Mouse (Mus musculus) heart, embryonic 10.5 days (tissue): ENCODE results near the gene Slc6a17. TPM values are rescaled to one million over a fixed set of nuclear protein-coding genes. Genes with fewer than 3 reads are reported as not detected.

Experiments used
- DNase-seq: peaks from one replicate; pipeline ENCODE4 v3.0.0-alpha.2; 2017; ENCODE audit warnings: low spot score
- H3K27ac ChIP-seq: fragments of 300-500 bp; sonication (generic); 2 replicates; pipeline ENCODE4 v1.5.1; 2016; ENCODE audit warnings: mild to moderate bottlenecking
- H3K27me3 ChIP-seq: fragments of 300-500 bp; sonication (generic); 2 replicates; pipeline ENCODE4 v1.6.1; 2016; ENCODE audit warnings: mild to moderate bottlenecking; ENCODE audit not compliant: poor library complexity, insufficient read depth, severe bottlenecking
- H3K36me3 ChIP-seq: fragments of 300-500 bp; sonication (generic); 2 replicates; pipeline ENCODE4 v1.6.1; 2016; ENCODE audit warnings: mild to moderate bottlenecking, moderate library complexity
- H3K4me1 ChIP-seq: fragments of 300-500 bp; sonication (generic); 2 replicates; pipeline ENCODE4 v1.6.1; 2016; ENCODE audit warnings: mild to moderate bottlenecking
- H3K4me3 ChIP-seq: fragments of 300-500 bp; sonication (generic); 2 replicates; pipeline ENCODE4 v1.5.1; 2016; ENCODE audit warnings: mild to moderate bottlenecking, moderate library complexity
- H3K9me3 ChIP-seq: fragments of 300-500 bp; sonication (generic); 2 replicates; pipeline ENCODE4 v1.6.1; 2016; ENCODE audit warnings: mild to moderate bottlenecking, moderate library complexity
- WGBS: fragments of 180-500 bp; shearing (Covaris S2); methylation state at CpG from one replicate; pipeline ENCODE4 v1.1.7; 2016; 5-methylcytosine and 5-hydroxymethylcytosine counted together
- polyA plus RNA-seq: library from polyadenylated mRNA; unstranded; fragments of >200 nt; fragmentation: Nextera tagmentation; extraction: Ambion mirVana; gene quantifications from 2 replicates; pipeline ENCODE4 v1.2.1, GENCODE M21; 2016

Slc6a17 gene
- polyA plus RNA-seq, 1 experiment from 2014 or later, result 3.0 TPM

DNA sequence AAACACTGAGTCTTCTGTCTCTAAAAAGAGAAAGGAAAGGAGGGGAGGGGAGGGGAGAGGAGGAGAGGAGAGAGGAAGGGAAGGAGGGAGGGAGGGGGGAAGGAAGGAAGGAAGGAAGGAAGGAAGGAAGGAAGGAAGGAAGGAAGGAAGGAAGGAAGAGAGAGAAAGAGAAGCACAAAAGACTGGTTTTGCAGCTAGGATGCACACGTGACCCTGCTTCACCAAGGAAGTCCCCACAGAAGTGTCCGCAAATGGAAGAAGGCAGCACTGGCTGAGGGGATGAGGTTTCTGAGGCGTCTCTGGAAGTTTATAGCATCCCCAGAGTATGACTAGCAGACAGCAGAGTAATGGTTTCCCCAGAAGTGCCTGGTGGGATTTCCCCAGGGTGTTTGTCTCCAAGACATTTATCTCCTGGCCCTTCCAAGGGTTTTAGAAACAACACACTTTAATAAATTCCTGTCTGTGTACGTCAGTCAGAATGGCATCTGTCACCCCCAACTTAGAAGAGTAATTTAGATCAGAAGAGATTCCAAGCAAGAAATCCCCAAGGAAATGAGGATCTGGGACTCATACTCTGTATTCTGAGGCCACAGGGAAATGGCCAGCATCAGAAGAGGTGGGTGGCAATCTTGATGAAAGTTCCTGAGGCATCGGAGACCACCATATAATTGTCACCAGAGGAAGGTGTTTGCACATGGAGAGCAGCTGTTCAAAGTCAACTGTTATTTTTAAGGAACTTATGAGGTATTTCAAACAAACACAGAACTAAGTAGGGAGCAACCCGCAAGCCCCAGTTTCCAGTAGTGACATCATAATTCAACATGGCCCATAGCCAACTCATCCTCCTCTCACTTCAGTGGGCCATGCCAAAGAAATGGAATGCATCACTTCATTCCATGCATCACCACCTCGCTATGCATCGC lies 25.6 kb upstream of the Slc6a17 start:
- H3K4me1 ChIP-seq, result no peaks in the 10 kb centered on the region; the same call in none of the 2 replicates
- no peak overlapping the region for H3K4me3 ChIP-seq
- H3K36me3 ChIP-seq, result no peaks in the 10 kb centered on the region
- H3K27ac ChIP-seq, result no peak overlapping the region
- WGBS, result 77% methylated on average over 8 of the region's 8 CpGs
- no peak for DNase-seq
- no peaks in the 10 kb centered on the region for H3K9me3 ChIP-seq
- peaks cover 35% of the 10 kb centered on the region for H3K27me3 ChIP-seq

GRCm38 (mm10) chr3:107542584-107542983 lies 24.8 kb upstream of the Slc6a17 start:
- 62% methylated on average over 4 of the region's 4 CpGs for WGBS
- H3K36me3 ChIP-seq, result no peaks in the 10 kb centered on the region
- DNase-seq, result no peak
- H3K27me3 ChIP-seq, result peaks cover 42% of the 10 kb centered on the region
- H3K27ac ChIP-seq, result no peak overlapping the region
- H3K4me3 ChIP-seq, result no peak overlapping the region
- peaks cover under 1% of the 10 kb centered on the region for H3K4me1 ChIP-seq
- no peaks in the 10 kb centered on the region for H3K9me3 ChIP-seq

GRCm38 (mm10) chr3:107537504-107537889 lies 19.7 kb upstream of the Slc6a17 start:
- Histone ChIP-seq H3K4me3 (peak overlapping the region; percentile 48), H3K27ac (peak overlapping the region; percentile 56; the same call in 1 of the 2 replicates), H3K9me3 (no peaks in the 10 kb centered on the region), H3K4me1 (peaks cover 11% of the 10 kb centered on the region), H3K36me3 (no peaks in the 10 kb centered on the region), H3K27me3 (peaks cover 68% of the 10 kb centered on the region)
- DNase-seq, result no peak
- 25% methylated on average over 8 of the region's 8 CpGs for WGBS

DNA sequence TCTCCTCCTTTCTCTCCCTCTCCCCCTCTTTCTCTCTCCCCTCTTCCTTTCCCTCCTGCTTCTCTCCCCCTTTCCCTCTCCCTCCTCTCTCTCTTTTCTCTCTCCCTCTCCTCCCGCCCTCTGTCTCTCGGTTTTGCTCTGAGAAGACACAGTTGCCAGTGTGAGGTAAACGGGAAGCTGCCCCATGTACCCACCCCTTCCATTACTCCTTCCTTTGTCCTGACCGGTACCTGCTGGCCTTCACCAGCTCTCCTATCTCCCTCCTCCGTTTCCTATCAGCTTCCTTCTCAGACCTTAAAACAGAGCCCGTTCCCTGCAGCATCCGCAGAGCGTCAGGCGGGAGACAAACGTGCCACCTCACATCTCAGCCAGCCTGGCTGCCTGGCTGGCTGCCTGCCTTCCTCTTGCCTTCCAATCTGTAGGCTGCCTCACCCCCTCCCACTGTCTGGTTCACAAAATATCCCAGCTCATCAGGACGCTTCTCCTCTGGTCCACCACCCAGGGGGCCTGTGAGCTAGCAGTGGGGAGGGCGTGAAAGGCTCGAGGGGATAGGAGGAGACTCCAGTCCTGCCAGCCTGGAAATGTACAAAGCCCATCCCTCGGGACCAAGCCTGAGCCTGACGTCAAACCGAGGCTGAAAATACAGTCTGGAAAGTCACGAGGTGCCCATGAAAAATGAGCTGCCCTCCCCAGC lies 19.1 kb upstream of the Slc6a17 start:
- Histone ChIP-seq H3K27me3 (peaks cover 68% of the 10 kb centered on the region), H3K4me1 (peaks cover 11% of the 10 kb centered on the region), H3K27ac (peak overlapping the region; percentile 56), H3K9me3 (no peaks in the 10 kb centered on the region), H3K4me3 (peak overlapping the region; percentile 48), H3K36me3 (no peaks in the 10 kb centered on the region)
- no peak for DNase-seq
- WGBS, result 4% methylated on average over 17 of the region's 17 CpGs

GRCm38 (mm10) chr3:107534951-107535350 lies 17.1 kb upstream of the Slc6a17 start:
- H3K27me3 ChIP-seq, result peaks cover 64% of the 10 kb centered on the region
- no peak overlapping the region for H3K4me3 ChIP-seq
- H3K36me3 ChIP-seq, result no peaks in the 10 kb centered on the region
- H3K27ac ChIP-seq, result no peak overlapping the region
- peaks cover 11% of the 10 kb centered on the region for H3K4me1 ChIP-seq
- no peaks in the 10 kb centered on the region for H3K9me3 ChIP-seq
- no peak for DNase-seq
- WGBS, result 80% methylated on average over 7 of the region's 7 CpGs

DNA sequence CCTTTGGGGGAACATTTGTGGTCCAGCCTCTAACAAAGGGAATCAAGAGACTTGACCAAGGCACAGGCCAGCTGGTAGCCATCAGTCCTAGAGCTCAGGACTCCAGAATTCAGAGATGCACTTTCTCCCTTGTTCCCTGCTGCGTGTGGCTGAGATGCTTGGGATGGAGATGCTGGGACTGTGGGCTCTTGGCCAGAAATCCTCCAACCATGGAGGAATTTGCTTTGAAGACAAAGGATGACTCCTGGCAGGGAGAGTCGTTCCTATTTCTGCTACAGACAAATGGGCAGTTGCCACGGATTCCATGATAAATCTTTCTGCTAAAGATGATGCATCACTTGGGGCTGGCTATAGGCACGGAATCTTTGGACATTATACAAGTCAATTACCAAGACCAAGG lies 15.7 kb upstream of the Slc6a17 start:
- Histone ChIP-seq H3K9me3 (no peaks in the 10 kb centered on the region), H3K27ac (no peak overlapping the region), H3K36me3 (no peaks in the 10 kb centered on the region), H3K4me3 (no peak overlapping the region), H3K27me3 (peaks cover 52% of the 10 kb centered on the region), H3K4me1 (peaks cover 19% of the 10 kb centered on the region)
- DNase-seq, result no peak
- 70% methylated on average over 4 of the region's 4 CpGs for whole genome bisulfite sequencing

DNA sequence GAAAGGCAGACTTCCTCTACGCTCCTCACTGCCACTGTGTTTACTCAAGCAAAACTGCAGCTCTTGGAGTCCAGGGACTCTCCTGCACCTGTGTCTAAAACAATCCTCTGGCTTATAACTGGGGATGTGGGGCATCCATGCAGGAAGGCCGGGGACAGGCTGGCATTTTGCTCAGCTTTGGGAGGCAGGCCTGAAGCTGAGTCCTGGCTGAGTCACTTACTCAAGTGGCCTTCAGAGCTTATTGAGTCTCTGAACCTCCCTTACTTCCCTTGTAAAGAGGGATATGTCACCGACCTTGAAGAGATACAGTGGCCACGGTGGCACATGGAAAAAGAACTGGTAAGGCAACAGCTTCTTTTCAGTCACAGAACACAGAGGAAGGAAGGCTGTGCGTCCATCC lies 12.8 kb upstream of the Slc6a17 start:
- Histone ChIP-seq H3K27ac (no peak overlapping the region), H3K4me3 (no peak overlapping the region), H3K27me3 (peaks cover 22% of the 10 kb centered on the region), H3K4me1 (peaks cover 16% of the 10 kb centered on the region; the same call in 1 of the 2 replicates), H3K36me3 (no peaks in the 10 kb centered on the region), H3K9me3 (no peaks in the 10 kb centered on the region)
- no peak for DNase-seq
- 71% methylated on average over 5 of the region's 5 CpGs for WGBS

DNA sequence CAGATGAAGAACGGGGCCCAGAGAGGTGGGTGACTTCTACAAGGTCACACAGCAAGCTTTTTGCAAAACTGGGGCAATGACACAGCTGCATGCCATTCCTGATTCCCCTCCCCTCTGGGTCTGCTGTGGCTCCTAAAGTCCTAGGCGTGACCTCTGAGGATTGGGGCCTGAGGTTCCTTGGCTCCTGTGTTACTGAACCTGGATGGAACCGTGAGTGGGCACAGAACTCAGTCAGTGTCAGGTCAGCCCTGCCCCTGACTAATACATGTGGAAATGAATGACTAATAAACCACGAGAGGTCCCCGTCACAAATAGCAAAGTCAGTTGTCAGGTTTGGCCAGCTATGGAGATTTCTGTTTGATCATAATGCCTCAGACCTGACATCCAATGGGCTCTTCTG lies 11.4 kb upstream of the Slc6a17 start:
- Histone ChIP-seq H3K4me1 (peaks cover 16% of the 10 kb centered on the region; the same call in 1 of the 2 replicates), H3K9me3 (no peaks in the 10 kb centered on the region), H3K36me3 (no peaks in the 10 kb centered on the region), H3K27ac (no peak overlapping the region), H3K4me3 (no peak overlapping the region), H3K27me3 (peaks cover 12% of the 10 kb centered on the region)
- 72% methylated on average over 5 of the region's 5 CpGs for WGBS
- no peak for DNase-seq

DNA sequence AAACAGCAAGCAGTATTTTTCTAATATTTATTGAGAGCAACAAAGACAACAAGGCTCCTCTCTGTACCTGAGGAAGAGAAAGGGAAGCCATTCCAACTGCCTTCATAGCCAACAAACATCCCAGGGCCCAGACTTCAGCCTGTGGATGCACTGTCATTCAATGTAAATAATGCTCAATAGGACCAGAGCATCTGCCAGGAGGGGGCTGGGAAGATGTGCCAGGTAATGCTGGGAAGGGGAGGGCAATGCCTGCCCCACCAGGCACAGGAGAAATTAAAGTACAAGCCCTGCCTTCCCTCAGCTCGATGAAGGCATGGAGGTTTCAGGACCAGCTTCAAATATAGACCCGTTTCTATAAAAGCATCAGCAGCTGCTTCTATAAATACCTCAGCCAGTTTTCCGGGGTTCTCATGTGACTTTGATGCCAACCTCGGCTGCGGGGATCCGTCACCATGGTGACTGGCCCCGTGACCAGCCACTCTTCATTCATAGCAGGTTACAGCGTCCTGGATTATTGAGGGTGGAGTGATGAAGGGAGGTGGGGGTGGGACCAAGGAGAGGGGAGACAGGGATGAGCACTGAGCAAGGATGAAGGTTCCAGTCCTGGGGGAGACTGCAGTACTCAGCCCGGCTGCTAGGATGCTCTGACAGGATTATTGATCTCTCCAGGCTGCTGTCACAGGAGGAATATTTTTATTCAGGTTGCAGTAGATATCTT lies 10.7 kb upstream of the Slc6a17 start:
- DNase-seq, result no peak
- Histone ChIP-seq H3K27ac (peak overlapping the region; percentile 78), H3K27me3 (peaks cover 10% of the 10 kb centered on the region), H3K4me3 (peak overlapping the region; percentile 24; the same call in 1 of the 2 replicates), H3K9me3 (no peaks in the 10 kb centered on the region), H3K36me3 (no peaks in the 10 kb centered on the region), H3K4me1 (peaks cover 16% of the 10 kb centered on the region; the same call in 1 of the 2 replicates)
- 32% methylated on average over 9 of the region's 9 CpGs for whole genome bisulfite sequencing

DNA sequence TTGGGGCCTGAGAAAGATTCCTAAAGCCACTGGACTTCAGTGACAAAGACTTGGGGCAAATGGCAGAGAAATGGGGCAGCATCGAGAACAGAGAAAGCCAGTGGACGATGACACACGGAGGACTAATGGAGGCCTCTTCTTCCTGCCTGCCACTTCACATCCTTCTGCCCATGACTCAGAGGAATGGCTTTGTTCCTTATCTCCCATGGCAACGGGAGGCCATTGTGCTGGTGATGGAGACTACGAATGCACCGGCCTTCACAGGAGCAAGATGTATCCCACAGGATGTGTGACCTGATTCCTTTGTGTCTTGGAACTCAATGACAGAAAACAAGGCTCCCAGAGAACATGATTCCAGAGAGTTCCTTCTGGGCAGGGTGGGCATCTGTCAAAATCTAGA lies 6.7 kb upstream of the Slc6a17 start:
- H3K36me3 ChIP-seq, result no peaks in the 10 kb centered on the region
- 61% methylated on average over 6 of the region's 6 CpGs for WGBS
- H3K9me3 ChIP-seq, result no peaks in the 10 kb centered on the region
- no peak overlapping the region for H3K27ac ChIP-seq
- peaks cover 30% of the 10 kb centered on the region for H3K27me3 ChIP-seq
- H3K4me1 ChIP-seq, result peaks cover 16% of the 10 kb centered on the region; the same call in 1 of the 2 replicates
- H3K4me3 ChIP-seq, result no peak overlapping the region
- no peak for DNase-seq

GRCm38 (mm10) chr3:107520931-107521330 lies 3.1 kb upstream of the Slc6a17 start:
- Histone ChIP-seq H3K9me3 (no peaks in the 10 kb centered on the region), H3K4me1 (peaks cover 14% of the 10 kb centered on the region), H3K27ac (no peak overlapping the region), H3K27me3 (peaks cover 67% of the 10 kb centered on the region), H3K36me3 (no peaks in the 10 kb centered on the region), H3K4me3 (no peak overlapping the region)
- WGBS, result 59% methylated on average over 5 of the region's 5 CpGs
- DNase-seq, result no peak

- H3K9me3 ChIP-seq, result no peaks in the 10 kb centered on the region
- peaks cover 90% of the 10 kb centered on the region for H3K27me3 ChIP-seq
- H3K4me1 ChIP-seq, result peaks cover 18% of the 10 kb centered on the region
- H3K4me3 ChIP-seq, result peak overlapping the region; percentile 68
- WGBS, result 4% methylated on average over 55 of the region's 55 CpGs
- H3K27ac ChIP-seq, result peak overlapping the region; percentile 83
- no peak for DNase-seq
- H3K36me3 ChIP-seq, result no peaks in the 10 kb centered on the region
These were observed 815 bp downstream of the Slc6a17 start for GRCm38 (mm10) chr3:107516776-107517630.
